13 mouse cellular contexts compared by ENCODE assay signal in genomic region chr2:117913846-117914245, GRCm38 (mm10).
A peak's percentile ranks its signal among the peaks of the same experiment; 100 is the strongest.
DNase-seq lines count a peak whose midpoint lies in the region; ATAC-seq and TF ChIP-seq lines count a peak whose summit lies in the region.
"Had no signal": no experiment of that assay in that cellular context is flagged by ENCODE, and none has a peak within 500 bp of the region (broad histone marks: within the 10 kb centered on the region; RNA-seq: fewer than 3 reads in every experiment).

No protein-coding gene starts in this region.

- DNase-seq in lung, embryonic 14.5 days: no peak
- no peak for DNase-seq in lung, postnatal 14 days
- no peak for DNase-seq in right cerebral cortex, postnatal 4 days
- DNase-seq in left cerebral cortex, postnatal 10 days (ENCODE audit: extremely low spot score in 1 of 2, low spot score in 2 of 2): no peak
- DNase-seq in cerebellum, adult 9-10 months: no peak
- DNase-seq: heart, postnatal 4 days; kidney, adult 2 months had no signal

- peak; percentile 38; the same call in 1 of the 2 replicates for TF ChIP-seq CTCF in lung, embryonic 14.5 days (IDR thresholded peaks at IDR 0.05; ENCODE audit: low read depth)
- peak; percentile 44 for TF ChIP-seq CTCF in ES-Bruce4 (IDR thresholded peaks at IDR 0.05; ENCODE audit: low read depth, low read length)

- WGBS in lung, embryonic 14.5 days: 92% methylated on average over 4 of the region's 4 CpGs

- H3K36me3 ChIP-seq in lung, embryonic 14.5 days (ENCODE audit: insufficient read depth): no peaks in the 10 kb centered on the region
- H3K36me3 ChIP-seq in ES-Bruce4 (ENCODE audit: control insufficient read depth, insufficient read depth, low read length, poor library complexity, severe bottlenecking): no peaks in the 10 kb centered on the region
- H3K36me3 ChIP-seq: stomach, embryonic 15.5 days had no signal

- ATAC-seq in lung, embryonic 14.5 days (ENCODE audit: insufficient read depth): no peak
- ATAC-seq in common myeloid progenitor, adult 5-6 weeks (replicated peaks; ENCODE audit: low read depth, poor library complexity, severe bottlenecking): peak; percentile 99
- ATAC-seq in monocyte, adult 5-6 weeks (replicated peaks; ENCODE audit: insufficient number of reproducible peaks, low FRiP score, low TSS enrichment, poor library complexity, severe bottlenecking): peak; percentile 91

- H3K27me3 ChIP-seq in lung, embryonic 14.5 days (ENCODE audit: insufficient read depth, low read length): no peaks in the 10 kb centered on the region
- no peaks in the 10 kb centered on the region for H3K27me3 ChIP-seq in ES-Bruce4 (ENCODE audit: control insufficient read depth, insufficient read depth, low read length, poor library complexity, severe bottlenecking)
- H3K27me3 ChIP-seq: stomach, embryonic 15.5 days had no signal

- no peaks in the 10 kb centered on the region for H3K4me1 ChIP-seq in lung, embryonic 14.5 days (ENCODE audit: insufficient read depth)
- no peaks in the 10 kb centered on the region for H3K4me1 ChIP-seq in ES-Bruce4 (ENCODE audit: control insufficient read depth, insufficient read depth, low read length)
- H3K4me1 ChIP-seq: stomach, embryonic 15.5 days had no signal

- TF ChIP-seq EP300 in ES-Bruce4 (IDR thresholded peaks at IDR 0.05; ENCODE audit: insufficient read depth, low read depth, low read length): no peak

- no peak for TF ChIP-seq POLR2A in ES-Bruce4 (IDR thresholded peaks at IDR 0.05; ENCODE audit: insufficient read depth, low read length)

- H3K4me2 ChIP-seq in lung, embryonic 14.5 days: no peak overlapping the region
- H3K4me2 ChIP-seq: stomach, embryonic 15.5 days had no signal

- no peak overlapping the region for H3K4me3 ChIP-seq in lung, embryonic 14.5 days (ENCODE audit: low read depth, low read length)
- H3K4me3 ChIP-seq in ES-Bruce4 (ENCODE audit: low read depth, low read length): no peak overlapping the region
- H3K4me3 ChIP-seq: erythroblast, embryonic 14.5 days; left cerebral cortex, adult 2 months; stomach, embryonic 15.5 days had no signal

- H3K9ac ChIP-seq in lung, embryonic 14.5 days: no peak overlapping the region
- H3K9ac ChIP-seq in ES-Bruce4 (ENCODE audit: low read depth, poor library complexity, severe bottlenecking): no peak overlapping the region
- H3K9ac ChIP-seq: stomach, embryonic 15.5 days had no signal

- no peaks in the 10 kb centered on the region for H3K9me3 ChIP-seq in lung, embryonic 14.5 days (ENCODE audit: low read depth, low read length)
- no peaks in the 10 kb centered on the region for H3K9me3 ChIP-seq in ES-Bruce4 (replicated peaks; ENCODE audit: control insufficient read depth, insufficient read depth, low read length, poor library complexity, severe bottlenecking)
- H3K9me3 ChIP-seq: stomach, embryonic 15.5 days had no signal

- H3K27ac ChIP-seq in lung, embryonic 14.5 days (ENCODE audit: low read depth): no peak overlapping the region
- no peak overlapping the region for H3K27ac ChIP-seq in ES-Bruce4 (ENCODE audit: insufficient read depth, low read length)
- H3K27ac ChIP-seq: left cerebral cortex, adult 2 months; stomach, embryonic 15.5 days had no signal

- intact Hi-C loops in left cerebral cortex, postnatal 10 days (cut with DNase I): no loop called here
